Mouse (Mus musculus): Measurements from ENCODE around the gene Ift80. TPM values are rescaled to one million over a fixed set of nuclear protein-coding genes. Genes with fewer than 3 reads are reported as not detected.

Gene Ift80
- polyA plus RNA-seq, 1 experiment from 2014 or later, result 24.5 TPM

DNA sequence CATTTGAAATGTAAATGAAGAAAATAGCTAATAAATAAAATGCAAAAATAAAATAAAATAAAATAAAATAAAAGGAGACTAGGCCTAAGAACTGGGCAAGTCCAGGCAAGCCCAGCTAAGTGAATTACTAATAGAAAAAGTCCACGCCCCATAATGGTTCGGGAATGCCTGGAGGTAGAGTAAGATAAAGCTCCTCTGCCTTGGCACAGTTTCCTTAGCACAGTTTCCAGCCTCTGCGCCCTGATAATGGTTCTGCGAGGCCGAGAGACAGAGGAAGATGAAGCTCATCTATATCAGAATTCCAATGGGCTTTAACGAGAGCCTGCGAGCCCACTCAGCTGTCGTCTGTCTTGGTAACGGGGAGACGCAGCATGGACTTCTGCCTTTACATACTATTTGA lies 25.2 kb downstream of the Ift80 start:
- no peaks in the 10 kb centered on the region for H3K36me3 ChIP-seq
- ATAC-seq (ENCODE audit: insufficient number of reproducible peaks, insufficient read depth, low FRiP score, low TSS enrichment), result no peak
- no peak overlapping the region for H3K27ac ChIP-seq
- H3K9ac ChIP-seq, result no peak overlapping the region
- H3K27me3 ChIP-seq, result 0 out of 2 replicates have a peak, but pooled peaks cover 2% of the 10 kb centered on the region
- no peak overlapping the region for H3K4me3 ChIP-seq
- no peak overlapping the region for H3K4me2 ChIP-seq (replicated peaks)
- H3K4me1 ChIP-seq, result peaks cover 15% of the 10 kb centered on the region; the same call in 1 of the 2 replicates
- 87% methylated on average over 10 of the region's 10 CpGs for WGBS
- no peaks in the 10 kb centered on the region for H3K9me3 ChIP-seq

GRCm38 (mm10) chr3:68977696-68978095 lies 26.7 kb downstream of the Ift80 start:
- Histone ChIP-seq H3K4me3 (no peak overlapping the region), H3K4me1 (peaks cover 15% of the 10 kb centered on the region; the same call in 1 of the 2 replicates), H3K4me2 (replicated peaks) (no peak overlapping the region), H3K36me3 (no peaks in the 10 kb centered on the region; the same call in 1 of the 2 replicates), H3K27me3 (0 out of 2 replicates have a peak, but pooled peaks cover 2% of the 10 kb centered on the region), H3K9ac (no peak overlapping the region), H3K9me3 (no peaks in the 10 kb centered on the region), H3K27ac (no peak overlapping the region)
- 93% methylated on average over 4 of the region's 4 CpGs for WGBS
- no peak for ATAC-seq (ENCODE audit: insufficient number of reproducible peaks, insufficient read depth, low FRiP score, low TSS enrichment)

DNA sequence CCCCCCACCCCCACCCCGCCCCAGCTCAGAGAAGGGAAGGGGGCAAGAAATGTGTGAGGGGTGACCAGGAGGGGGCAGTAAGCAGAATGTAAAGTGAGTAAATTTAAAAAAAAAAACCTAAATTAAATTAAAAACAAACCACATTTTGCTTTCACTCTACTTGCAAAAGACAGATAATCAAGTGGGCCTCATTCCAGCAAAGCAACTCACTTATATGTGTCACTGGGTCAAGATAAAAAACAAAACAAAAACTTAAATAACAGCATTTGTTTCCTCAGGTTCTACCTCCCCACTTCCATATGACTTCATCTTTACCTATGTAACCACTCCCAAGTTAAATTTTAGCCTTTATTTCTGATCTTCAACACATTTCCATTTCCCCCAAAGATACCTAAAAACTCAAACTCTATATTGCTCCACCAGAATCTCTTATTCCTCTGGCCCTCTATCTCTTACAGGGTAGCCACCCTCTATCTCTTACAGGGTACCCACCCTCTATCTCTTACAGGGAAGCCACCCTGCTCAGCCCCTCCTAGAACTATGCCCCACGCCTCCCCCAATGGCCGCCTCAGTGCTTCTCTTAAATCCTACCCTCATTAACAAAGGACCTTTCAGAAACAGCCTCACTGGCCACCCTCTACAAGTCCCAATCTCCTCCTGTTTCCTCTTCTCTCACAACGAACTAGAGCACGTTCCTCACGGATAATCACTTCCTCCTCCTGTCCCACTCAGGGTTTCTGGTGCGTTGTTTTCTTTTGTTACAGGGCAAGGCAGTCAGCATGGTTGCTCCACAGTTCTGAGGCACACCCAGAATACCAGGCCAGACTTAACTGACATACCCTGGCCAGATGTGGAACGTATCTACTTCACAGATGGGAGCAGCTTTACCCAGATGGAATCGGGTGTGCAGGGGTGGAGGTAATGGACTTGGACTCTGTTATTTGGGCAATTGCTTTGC lies 28.6 kb downstream of the Ift80 start:
- 36% methylated on average over 9 of the region's 9 CpGs for WGBS
- Histone ChIP-seq H3K4me2 (replicated peaks) (no peak overlapping the region), H3K4me1 (peaks cover 15% of the 10 kb centered on the region; the same call in 1 of the 2 replicates), H3K36me3 (no peaks in the 10 kb centered on the region; the same call in 1 of the 2 replicates), H3K4me3 (no peak overlapping the region), H3K9me3 (no peaks in the 10 kb centered on the region), H3K9ac (no peak overlapping the region), H3K27ac (no peak overlapping the region), H3K27me3 (no peaks in the 10 kb centered on the region)
- no peak for ATAC-seq (ENCODE audit: insufficient number of reproducible peaks, insufficient read depth, low FRiP score, low TSS enrichment)

DNA sequence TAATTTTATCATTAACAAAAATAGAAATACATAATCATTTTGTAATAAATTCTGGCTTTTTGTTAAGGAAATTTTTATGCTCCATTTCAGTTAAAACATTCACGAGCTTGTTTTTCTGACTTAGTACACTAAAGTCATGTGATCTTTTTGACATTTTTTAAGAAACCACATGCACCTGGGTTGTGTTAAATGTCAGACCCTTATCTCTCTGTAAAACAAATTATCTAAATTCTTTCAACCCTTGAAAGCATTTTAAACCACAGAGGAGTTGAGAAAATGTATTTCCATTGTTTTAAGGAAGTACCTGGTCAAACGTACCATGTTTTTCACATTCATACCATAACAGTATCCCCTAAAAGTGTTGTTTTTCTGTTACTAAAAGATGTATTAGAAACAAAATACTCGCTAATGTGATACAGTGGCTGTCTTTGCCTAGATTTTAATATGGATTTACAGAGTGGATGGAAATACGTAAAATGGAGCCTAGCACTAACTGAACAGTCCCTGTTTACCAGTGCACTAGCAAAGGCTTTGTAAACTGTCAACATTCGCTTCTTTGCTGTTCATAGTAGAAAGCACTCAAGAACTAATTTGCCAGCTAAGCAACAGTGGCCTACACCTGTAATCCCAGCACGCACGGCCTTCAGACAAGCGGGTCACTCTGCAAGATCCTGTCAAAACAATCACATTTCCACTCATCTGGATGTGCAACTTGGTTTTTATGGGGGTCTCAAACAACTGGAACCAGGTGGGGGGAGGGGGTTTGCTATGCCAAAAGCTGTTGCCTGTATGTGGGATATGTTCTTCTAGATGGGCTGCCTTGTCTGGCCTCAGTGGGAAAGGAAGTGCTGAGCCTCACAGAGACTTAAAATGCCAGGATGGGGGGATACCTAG lies 29.5 kb downstream of the Ift80 start:
- Histone ChIP-seq H3K9ac (no peak overlapping the region), H3K9me3 (no peaks in the 10 kb centered on the region), H3K27me3 (no peaks in the 10 kb centered on the region), H3K4me3 (no peak overlapping the region), H3K4me2 (replicated peaks) (no peak overlapping the region), H3K36me3 (no peaks in the 10 kb centered on the region; the same call in 1 of the 2 replicates), H3K4me1 (peaks cover 15% of the 10 kb centered on the region; the same call in 1 of the 2 replicates), H3K27ac (no peak overlapping the region)
- ATAC-seq (ENCODE audit: insufficient number of reproducible peaks, insufficient read depth, low FRiP score, low TSS enrichment), result no peak
- 79% methylated on average over 8 of the region's 8 CpGs for WGBS

DNA sequence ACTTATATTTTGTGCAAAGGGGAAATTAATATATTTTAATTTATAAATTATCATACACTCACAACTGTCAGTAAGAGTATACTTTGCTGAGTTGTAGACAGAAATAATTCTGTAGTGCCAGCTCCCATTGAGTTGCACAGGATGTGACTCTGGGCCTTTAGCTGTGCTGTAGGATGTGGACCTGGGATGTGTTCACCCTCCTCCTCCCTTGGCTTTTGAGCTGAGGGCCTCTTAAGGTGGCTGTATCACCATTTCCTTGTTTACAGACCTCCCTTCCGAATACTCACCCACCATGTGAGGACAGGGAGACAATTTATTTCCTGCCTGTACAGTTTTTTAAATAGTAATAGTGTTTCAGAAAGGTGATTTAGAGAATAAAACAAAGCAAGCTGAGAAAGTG lies 30.8 kb downstream of the Ift80 start:
- no peaks in the 10 kb centered on the region for H3K27me3 ChIP-seq
- H3K9ac ChIP-seq, result no peak overlapping the region
- no peaks in the 10 kb centered on the region; the same call in 1 of the 2 replicates for H3K36me3 ChIP-seq
- WGBS, result 74% methylated on average over 1 of the region's 1 CpGs
- no peak overlapping the region for H3K27ac ChIP-seq
- no peak overlapping the region for H3K4me3 ChIP-seq
- H3K9me3 ChIP-seq, result no peaks in the 10 kb centered on the region
- H3K4me1 ChIP-seq, result peaks cover 15% of the 10 kb centered on the region; the same call in 1 of the 2 replicates
- H3K4me2 ChIP-seq (replicated peaks), result no peak overlapping the region
- no peak for ATAC-seq (ENCODE audit: insufficient number of reproducible peaks, insufficient read depth, low FRiP score, low TSS enrichment)

GRCm38 (mm10) chr3:68969091-68969590 lies 35.2 kb downstream of the Ift80 start:
- Histone ChIP-seq H3K4me2 (replicated peaks) (no peak overlapping the region), H3K9me3 (no peaks in the 10 kb centered on the region), H3K9ac (no peak overlapping the region), H3K4me1 (no peaks in the 10 kb centered on the region), H3K36me3 (peaks cover 21% of the 10 kb centered on the region), H3K27me3 (no peaks in the 10 kb centered on the region), H3K27ac (no peak overlapping the region), H3K4me3 (no peak overlapping the region)
- 91% methylated on average over 3 of the region's 3 CpGs for WGBS
- no peak for ATAC-seq (ENCODE audit: insufficient number of reproducible peaks, insufficient read depth, low FRiP score, low TSS enrichment)

- no peaks in the 10 kb centered on the region for H3K4me1 ChIP-seq
- H3K4me2 ChIP-seq (replicated peaks), result no peak overlapping the region
- no peak for ATAC-seq (ENCODE audit: insufficient number of reproducible peaks, insufficient read depth, low FRiP score, low TSS enrichment)
- WGBS, result 87% methylated on average over 6 of the region's 6 CpGs
- H3K9ac ChIP-seq, result no peak overlapping the region
- H3K27me3 ChIP-seq, result no peaks in the 10 kb centered on the region
- no peak overlapping the region for H3K27ac ChIP-seq
- H3K4me3 ChIP-seq, result no peak overlapping the region
- no peaks in the 10 kb centered on the region for H3K9me3 ChIP-seq
- H3K36me3 ChIP-seq, result peaks cover 29% of the 10 kb centered on the region
Measured at GRCm38 (mm10) chr3:68967404-68967803, 37.0 kb downstream of the Ift80 start.

DNA sequence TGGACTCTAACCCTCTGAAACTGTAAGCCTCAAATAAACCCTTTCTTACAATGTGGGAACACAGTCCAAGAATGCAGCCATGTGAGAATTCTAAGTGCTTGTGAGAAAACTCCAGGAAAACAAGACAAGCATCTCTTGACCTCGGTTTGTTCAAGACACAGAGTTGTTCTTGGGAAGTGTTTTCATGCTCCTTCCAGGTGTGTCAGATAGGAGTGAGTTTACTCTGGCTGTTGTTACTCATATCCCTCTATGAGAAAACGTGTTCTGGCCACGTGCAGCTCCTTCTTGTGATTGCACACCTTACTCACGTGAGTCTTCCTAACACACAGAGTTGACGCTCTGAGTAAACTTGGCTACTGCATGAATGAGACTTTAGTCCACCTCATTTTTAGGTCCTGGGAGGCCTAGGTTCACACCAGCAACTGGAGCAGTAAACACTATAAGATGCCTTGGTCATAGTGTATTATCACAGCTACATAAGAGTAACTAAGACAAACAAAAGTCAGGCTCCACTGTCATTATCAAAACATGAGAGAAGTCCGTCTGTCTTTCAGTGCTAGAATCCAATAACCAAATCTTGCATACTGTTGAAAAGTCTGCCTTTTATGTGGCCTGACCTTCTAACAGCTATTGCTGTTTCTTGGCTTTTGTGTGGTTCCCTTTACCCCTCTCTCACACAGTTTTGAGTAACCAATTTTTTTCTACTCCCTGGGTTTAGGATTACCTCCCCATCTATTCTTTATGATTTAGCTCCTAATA lies 37.7 kb downstream of the Ift80 start:
- no peaks in the 10 kb centered on the region for H3K9me3 ChIP-seq
- 93% methylated on average over 6 of the region's 6 CpGs for WGBS
- no peaks in the 10 kb centered on the region for H3K27me3 ChIP-seq
- no peak overlapping the region for H3K27ac ChIP-seq
- no peak for ATAC-seq (ENCODE audit: insufficient number of reproducible peaks, insufficient read depth, low FRiP score, low TSS enrichment)
- no peak overlapping the region for H3K4me2 ChIP-seq (replicated peaks)
- H3K4me3 ChIP-seq, result no peak overlapping the region
- H3K36me3 ChIP-seq, result peaks cover 33% of the 10 kb centered on the region
- no peaks in the 10 kb centered on the region for H3K4me1 ChIP-seq
- no peak overlapping the region for H3K9ac ChIP-seq

GRCm38 (mm10) chr3:68964682-68965081 lies 39.7 kb downstream of the Ift80 start:
- no peak overlapping the region for H3K4me3 ChIP-seq
- H3K4me2 ChIP-seq (replicated peaks), result no peak overlapping the region
- no peaks in the 10 kb centered on the region for H3K4me1 ChIP-seq
- no peaks in the 10 kb centered on the region for H3K9me3 ChIP-seq
- H3K9ac ChIP-seq, result no peak overlapping the region
- no peak for ATAC-seq (ENCODE audit: insufficient number of reproducible peaks, insufficient read depth, low FRiP score, low TSS enrichment)
- peaks cover 38% of the 10 kb centered on the region for H3K36me3 ChIP-seq
- H3K27me3 ChIP-seq, result no peaks in the 10 kb centered on the region
- no peak overlapping the region for H3K27ac ChIP-seq

GRCm38 (mm10) chr3:68957413-68957812 lies 47.0 kb downstream of the Ift80 start:
- WGBS, result 87% methylated on average over 3 of the region's 3 CpGs
- no peak for ATAC-seq (ENCODE audit: insufficient number of reproducible peaks, insufficient read depth, low FRiP score, low TSS enrichment)
- H3K4me3 ChIP-seq, result no peak overlapping the region

DNA sequence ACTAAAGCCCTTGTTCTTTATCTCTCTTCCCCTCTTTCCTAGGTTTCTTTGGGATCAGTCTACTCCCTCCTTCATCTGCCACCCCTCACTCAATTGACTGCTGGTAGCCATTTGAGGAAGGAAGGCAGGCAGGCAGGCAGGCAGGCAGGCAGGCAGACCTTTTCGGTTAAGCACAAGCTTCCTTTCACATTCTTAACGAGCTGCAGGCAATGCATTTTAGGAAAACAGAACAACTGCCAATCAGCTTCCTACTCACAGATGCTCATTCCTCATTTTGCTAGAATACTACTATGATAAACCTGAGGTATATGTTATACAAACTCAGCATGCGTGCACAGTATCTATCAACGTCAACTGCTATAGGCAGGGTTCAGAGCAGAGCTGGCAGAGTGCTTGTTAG lies 47.9 kb downstream of the Ift80 start:
- 42% methylated on average over 4 of the region's 4 CpGs for WGBS
- H3K4me1 ChIP-seq, result no peaks in the 10 kb centered on the region

More at GRCm38 (mm10) chr3:68957413-68957812, 47.0 kb downstream of the Ift80 start:
- Histone ChIP-seq H3K4me2 (replicated peaks) (no peak overlapping the region), H3K9ac (no peak overlapping the region), H3K4me1 (no peaks in the 10 kb centered on the region), H3K27ac (no peak overlapping the region), H3K9me3 (no peaks in the 10 kb centered on the region), H3K27me3 (no peaks in the 10 kb centered on the region), H3K36me3 (peaks cover 9% of the 10 kb centered on the region; the same call in 1 of the 2 replicates)

More for the DNA sequence above, 47.9 kb downstream of the Ift80 start:
- no peak for ATAC-seq (ENCODE audit: insufficient number of reproducible peaks, insufficient read depth, low FRiP score, low TSS enrichment)
- Histone ChIP-seq H3K4me2 (replicated peaks) (no peak overlapping the region), H3K27me3 (no peaks in the 10 kb centered on the region), H3K36me3 (peaks cover 5% of the 10 kb centered on the region; the same call in 1 of the 2 replicates), H3K27ac (no peak overlapping the region), H3K4me3 (no peak overlapping the region), H3K9me3 (no peaks in the 10 kb centered on the region), H3K9ac (no peak overlapping the region)
